Mouse (Mus musculus) lung, adult 2 months (tissue): ENCODE measurements around the gene Ptgdr. TPM values are rescaled to one million over a fixed set of nuclear protein-coding genes. Genes with fewer than 3 reads are reported as not detected.

ENCODE experiments used
- polyA plus RNA-seq: library from polyadenylated mRNA; depleted of rRNA; stranded (reverse); fragments of >200 nt; gene quantifications from 2 replicates; pipeline ENCODE4 v1.2.3, GENCODE M21; 2012; rRNA removed

Gene Ptgdr
- polyA plus RNA-seq, 1 experiment = not detected

Other genes with a start within 250 kb of the Ptgdr start
- not detected in 2 replicates for gene Gm5624, start 231.4 kb downstream of the Ptgdr start, polyA plus RNA-seq
- not detected in 2 replicates for gene Gm8257, start 152.9 kb downstream of the Ptgdr start, polyA plus RNA-seq
- not detected in 2 replicates for gene Gm8267, start 109.0 kb downstream of the Ptgdr start, polyA plus RNA-seq
- 6.8 and 7.1 TPM in 2 replicates for gene Ptger2, start 128.8 kb upstream of the Ptgdr start, polyA plus RNA-seq